Mouse (Mus musculus) left cerebral cortex, adult 2 months (tissue): ENCODE data around the gene Psmb7. TPM values are rescaled to one million over a fixed set of nuclear protein-coding genes. Genes with fewer than 3 reads are reported as not detected.

ENCODE experiments used
- DNase-seq, 2 experiments: peaks; one replicate each; pipeline ENCODE4 v3.0.0; 2021 to 2022; ENCODE audit warnings: low spot score in 2 of 2, mixed read lengths in 1 of 2; ENCODE audit errors: extremely low spot score in 1 of 2
- H3K27ac ChIP-seq: fragments of 200-600 bp; 2 replicates; pipeline ENCODE4 v1.8.1; 2022
- H3K4me3 ChIP-seq: fragments of 200-600 bp; 2 replicates; pipeline ENCODE4 v1.8.1; 2022
- CTCF ChIP-seq: fragments of 200-600 bp; IDR thresholded peaks from 2 replicates; pipeline ENCODE4 v1.8.1; 2022; ENCODE audit warnings: antibody characterized with exemption, mild to moderate bottlenecking, moderate library complexity
- intact Hi-C: fragments of 180-260 bp; cut with DNase I; formaldehyde crosslinking; loops from one replicate; pipeline ENCODE4 v1.15.1; 2025
- total RNA-seq, 2 experiments: library from RNA; stranded (reverse); gene quantifications; 2 replicates each; pipeline ENCODE4 v1.2.3; 2021

The Psmb7 gene
- total RNA-seq, 2 experiments from 2014 or later, result 168 to 203 TPM

DNA sequence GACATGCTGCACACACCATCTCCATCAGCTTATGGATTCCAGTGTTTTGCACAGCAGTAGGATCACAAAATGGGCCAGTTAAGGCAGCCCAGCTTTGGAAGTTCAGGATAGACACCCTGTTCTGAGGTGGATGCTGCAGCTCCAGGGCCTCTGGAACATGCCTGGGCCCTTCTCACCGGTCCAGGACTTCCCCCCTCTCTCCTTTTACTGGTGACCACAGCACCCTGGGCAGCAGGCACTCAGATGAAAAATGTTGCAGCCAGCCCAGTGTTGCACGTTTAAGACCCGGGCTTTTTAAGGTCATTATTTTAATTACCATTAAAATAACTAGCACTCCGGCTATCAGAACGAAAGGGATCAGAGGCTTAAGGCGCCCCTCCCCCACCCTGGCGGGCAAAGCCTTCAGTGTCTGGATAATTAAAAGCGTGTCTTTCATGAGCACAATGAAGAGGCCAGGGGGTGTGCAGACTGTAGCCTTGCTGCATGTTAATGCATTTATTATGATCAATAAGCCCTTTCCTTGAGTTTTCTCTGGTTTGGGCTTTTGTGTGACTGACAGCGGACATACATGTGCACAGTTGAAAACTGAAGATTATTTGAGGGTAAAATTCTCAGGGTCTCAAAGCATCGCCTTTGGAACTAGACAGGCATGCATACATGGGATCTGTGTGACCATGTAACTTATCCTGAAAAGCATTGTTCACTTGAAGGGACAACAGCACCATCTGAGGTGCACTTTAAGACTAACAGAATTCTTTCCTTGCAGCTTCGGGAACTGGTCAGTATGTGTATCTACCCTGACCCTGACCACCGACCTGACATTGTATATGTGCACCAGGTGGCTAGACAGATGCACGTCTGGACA, 59.1 kb downstream of the Psmb7 start:
- Histone ChIP-seq H3K4me3 (no peak overlapping the region), H3K27ac (no peak overlapping the region)
- DNase-seq, result no peak
- TF ChIP-seq CTCF, result no peak
- intact Hi-C loops, result loop anchor here (10.0 kb wide), 1 partner anchor 770 kb away; no protein-coding TSS in a partner anchor

DNA sequence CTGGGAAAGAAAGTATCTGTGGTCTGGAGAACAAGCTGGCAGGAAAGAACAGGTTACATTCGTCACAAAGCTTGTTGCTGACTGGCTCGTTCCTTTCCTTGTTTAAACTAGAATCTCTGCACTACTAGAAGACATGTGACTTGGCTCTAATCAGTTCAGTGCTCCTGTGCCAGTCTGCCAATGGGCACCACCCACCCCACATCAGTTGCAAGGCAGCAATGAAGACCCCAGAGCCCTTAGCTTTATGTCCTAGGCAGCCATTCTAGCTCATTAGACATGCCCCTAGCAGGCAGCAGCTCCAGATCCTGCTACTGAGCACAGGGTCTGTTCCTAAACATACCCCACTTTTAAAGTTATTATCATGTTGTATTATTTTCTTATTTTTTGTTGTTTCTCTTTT, 59.9 kb downstream of the Psmb7 start:
- Histone ChIP-seq H3K27ac (no peak overlapping the region), H3K4me3 (no peak overlapping the region)
- no peak for DNase-seq
- intact Hi-C loops, result loop anchor here (10.0 kb wide), 1 partner anchor 769 kb away; no protein-coding TSS in a partner anchor
- no peak for TF ChIP-seq CTCF

DNA sequence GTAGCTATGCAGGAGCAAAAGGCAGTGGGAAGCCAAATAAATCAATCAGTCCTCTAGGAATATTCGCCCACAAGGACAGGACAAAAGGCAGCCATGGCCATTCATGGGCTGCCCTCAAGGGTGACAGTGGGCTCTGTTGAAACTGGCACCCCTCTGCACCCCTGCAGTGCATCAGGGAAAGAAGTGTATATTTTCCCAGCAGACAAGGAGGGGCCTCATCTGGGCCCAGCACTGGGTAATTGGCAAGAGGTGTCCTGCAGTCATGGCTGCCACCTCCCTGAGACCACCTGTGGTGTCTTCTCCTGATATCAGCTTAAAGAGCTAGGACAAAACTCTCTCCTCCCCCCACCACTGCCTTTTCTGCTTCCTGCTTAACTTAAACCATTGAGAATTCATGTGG, 64.4 kb downstream of the Psmb7 start:
- no peak overlapping the region for H3K27ac ChIP-seq
- H3K4me3 ChIP-seq, result no peak overlapping the region
- TF ChIP-seq CTCF, result no peak
- no peak for DNase-seq
- intact Hi-C loops, result loop anchor here (5.0 kb wide), 1 partner anchor 67 kb away; the partner anchor contains the start of gene Nek6

DNA sequence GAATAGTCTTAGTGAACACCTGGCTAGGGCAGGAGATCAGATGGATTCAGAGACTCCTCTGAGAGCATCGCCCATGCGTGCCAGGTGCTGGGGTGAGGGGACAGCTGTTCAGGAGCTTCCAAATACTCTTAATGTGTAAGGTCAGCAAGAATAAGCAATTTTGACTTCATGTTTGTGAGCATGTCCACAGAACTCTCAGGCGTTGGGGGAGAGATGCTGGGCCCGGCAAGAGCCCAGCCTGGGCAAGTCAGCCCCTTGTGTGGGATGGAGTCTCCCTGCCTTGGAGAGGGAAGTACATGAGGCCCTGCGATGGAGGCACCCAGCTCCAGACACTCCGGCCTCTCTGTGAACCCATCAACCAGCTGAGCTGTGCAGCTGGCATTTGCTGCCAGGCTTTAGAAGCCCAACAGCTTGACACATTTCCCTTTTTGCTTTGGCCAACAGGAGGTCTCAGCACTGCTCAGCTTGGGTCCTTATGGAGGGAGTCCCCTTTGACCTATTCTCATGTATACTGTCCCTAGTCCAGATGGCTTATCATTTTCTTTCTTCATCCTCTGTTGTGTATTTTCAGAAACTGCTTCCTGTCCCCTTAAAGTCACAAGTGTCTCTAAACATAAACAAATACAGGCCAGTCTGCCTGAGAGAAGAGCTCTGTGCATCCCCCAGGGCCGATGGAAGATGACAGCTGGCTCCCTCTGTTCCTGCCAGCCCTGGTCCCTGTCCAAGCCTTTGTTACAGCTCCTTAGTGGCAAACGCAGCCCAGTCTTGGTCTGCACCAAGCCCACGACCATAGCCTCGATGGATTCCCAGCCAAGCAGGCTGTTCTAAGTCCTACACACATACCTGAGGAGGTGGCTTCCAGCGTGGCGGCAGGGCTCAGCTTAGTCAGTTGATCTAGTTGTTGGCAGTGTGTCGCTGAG, 65.0 kb downstream of the Psmb7 start:
- no peak for TF ChIP-seq CTCF
- DNase-seq, result peak; percentile 29 to 59

DNA sequence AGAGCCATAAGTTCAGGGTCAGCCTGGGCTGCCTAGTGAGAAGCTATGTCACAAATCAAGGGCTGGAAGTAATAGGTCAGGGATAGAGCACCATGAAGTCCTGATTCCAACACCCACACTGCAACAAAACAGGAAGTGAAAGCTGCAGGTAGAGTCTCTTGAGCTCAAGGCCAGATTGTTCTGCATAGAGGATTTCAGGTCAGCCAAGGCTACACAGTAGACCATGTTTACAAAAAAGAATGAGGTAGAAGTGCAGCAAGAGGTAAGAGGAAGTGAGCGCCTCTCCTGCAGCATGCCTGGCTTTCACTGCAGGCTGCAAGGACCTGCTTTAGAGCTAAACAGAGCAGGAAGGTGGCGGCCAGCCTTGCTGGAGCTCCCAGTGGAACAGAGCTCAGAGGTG, 69.2 kb downstream of the Psmb7 start:
- TF ChIP-seq CTCF, result no peak
- no peak overlapping the region for H3K4me3 ChIP-seq

More for the DNA sequence above, 65.0 kb downstream of the Psmb7 start:
- Histone ChIP-seq H3K4me3 (no peak overlapping the region), H3K27ac (no peak overlapping the region)
- intact Hi-C loops, result loop anchor here (5.0 kb wide), 1 partner anchor 67 kb away; the partner anchor contains the start of gene Nek6

DNA sequence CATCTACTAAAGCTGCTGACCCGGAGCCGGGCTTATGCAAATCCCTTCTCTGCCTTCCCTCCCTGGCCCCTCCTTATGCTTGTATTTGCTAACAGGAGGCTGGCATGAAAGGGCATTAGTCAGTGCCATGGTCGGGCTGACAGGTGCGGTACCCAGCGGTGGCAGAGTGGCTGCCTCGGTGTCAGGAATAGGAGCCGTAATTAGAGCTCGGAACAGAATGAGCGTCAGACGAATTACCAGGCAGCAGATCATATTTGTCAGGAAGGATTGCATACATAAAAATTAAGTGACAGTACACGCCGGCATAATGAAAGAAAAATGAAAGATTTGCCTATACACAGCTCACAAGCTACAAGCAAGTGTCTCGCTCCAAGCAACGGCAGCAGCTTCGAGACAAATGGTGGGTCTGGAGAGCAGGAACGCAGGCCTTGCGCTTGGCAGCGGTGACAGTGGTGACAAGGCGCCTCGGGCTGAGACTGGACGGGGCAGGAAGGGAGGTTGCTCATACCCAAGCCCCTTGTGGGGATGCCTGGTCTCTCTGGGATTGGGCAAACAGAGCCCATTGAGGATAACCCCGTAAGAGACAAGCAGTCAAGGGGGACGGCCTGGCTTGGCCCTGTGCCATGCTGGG, 71.8 kb downstream of the Psmb7 start:
- intact Hi-C loops, result no loop called here
- no peak for DNase-seq
- no peak overlapping the region for H3K27ac ChIP-seq
- TF ChIP-seq CTCF, result no peak
- H3K4me3 ChIP-seq, result no peak overlapping the region

More for the DNA sequence above, 69.2 kb downstream of the Psmb7 start:
- intact Hi-C loops, result loop anchor here (5.0 kb wide), 1 partner anchor 62 kb away; the partner anchor contains the start of gene Nek6
- DNase-seq, result no peak
- no peak overlapping the region for H3K27ac ChIP-seq

DNA sequence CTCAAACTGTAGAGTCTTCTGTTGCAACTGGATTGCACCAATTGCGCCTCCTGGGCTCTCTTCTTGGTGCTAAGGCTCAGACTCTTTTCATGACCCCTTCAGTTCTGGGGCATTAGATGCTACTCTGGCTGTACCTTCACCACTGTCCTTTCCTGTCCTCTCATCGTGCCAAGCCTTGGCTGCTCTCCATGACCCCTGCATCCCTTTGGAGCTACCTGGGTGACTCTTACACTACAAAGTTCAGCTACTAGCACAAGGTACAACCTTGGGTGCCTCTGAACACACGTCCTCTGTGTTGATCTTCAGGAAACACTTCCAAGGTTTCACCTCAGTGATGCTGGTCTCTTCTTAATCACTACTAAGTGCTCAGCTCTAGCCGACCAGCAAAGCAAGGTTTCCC, 81.3 kb downstream of the Psmb7 start:
- no peak for DNase-seq
- H3K27ac ChIP-seq, result no peak overlapping the region
- intact Hi-C loops, result no loop called here
- no peak overlapping the region for H3K4me3 ChIP-seq
- TF ChIP-seq CTCF, result no peak

DNA sequence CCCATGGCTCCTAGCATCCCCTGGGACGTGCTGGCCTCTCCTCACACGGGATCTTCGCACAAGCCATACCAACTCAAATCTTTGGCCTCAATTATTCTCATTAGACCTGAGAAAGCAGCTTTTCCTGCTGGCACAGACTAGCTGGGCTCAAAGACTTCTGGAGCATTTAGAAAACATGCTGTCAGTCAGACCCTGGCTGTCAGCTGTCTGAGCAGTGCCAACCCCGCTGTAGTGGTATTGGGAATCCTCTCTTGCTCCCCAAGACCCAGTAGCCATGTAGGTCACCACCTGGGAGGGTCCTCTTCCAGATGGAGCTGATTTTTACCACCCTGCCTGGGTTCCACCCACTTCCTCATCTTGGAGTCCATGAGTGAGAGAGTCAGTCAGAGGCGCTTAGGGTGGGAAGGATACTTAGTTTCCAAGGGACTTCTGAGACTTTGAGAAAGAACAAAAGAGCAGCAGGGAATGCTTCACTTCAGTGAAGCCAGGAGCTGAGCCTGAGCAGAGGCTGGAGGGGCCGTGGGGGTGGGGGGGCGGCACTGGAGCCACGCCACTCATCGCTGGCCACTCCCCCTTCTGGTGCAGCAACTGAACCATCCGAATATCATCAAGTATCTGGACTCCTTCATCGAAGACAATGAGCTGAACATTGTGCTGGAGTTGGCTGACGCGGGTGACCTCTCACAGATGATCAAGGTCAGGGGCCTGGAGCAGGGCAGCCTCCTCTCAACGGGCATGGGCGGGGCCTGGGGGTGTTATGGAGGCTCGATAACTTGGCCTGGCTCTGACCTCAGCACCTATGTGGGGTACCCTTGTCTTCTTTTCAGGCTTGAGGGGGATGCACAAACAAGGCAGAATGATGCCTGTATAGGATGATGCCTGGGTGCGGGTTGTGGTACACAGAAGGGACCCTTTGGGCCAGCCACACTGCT, 83.3 kb downstream of the Psmb7 start:
- DNase-seq, result no peak
- Histone ChIP-seq H3K4me3 (no peak overlapping the region), H3K27ac (no peak overlapping the region)
- TF ChIP-seq CTCF, result no peak
- intact Hi-C loops, result no loop called here

DNA sequence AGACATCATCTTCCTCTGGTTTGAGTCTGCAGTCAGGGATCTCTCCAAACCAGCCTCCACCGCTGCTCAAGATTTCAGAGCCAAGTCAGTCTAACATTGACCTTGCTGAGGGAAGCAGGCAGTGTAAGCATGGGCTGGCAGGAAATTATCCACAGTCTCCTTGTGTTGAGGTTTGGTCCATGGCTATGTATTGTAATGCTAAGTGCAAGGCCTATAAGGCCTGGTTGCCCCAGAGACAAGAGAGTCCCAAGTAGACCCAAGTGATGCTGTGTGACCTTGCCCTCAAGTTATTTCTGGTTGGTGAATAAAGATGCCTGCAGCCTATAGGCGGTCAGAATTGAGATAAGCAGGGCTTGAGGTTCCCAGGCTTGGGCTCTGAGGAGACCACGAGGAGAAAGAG, 87.2 kb downstream of the Psmb7 start:
- no peak for TF ChIP-seq CTCF
- no peak overlapping the region for H3K27ac ChIP-seq
- DNase-seq, result no peak
- intact Hi-C loops, result no loop called here
- H3K4me3 ChIP-seq, result no peak overlapping the region

DNA sequence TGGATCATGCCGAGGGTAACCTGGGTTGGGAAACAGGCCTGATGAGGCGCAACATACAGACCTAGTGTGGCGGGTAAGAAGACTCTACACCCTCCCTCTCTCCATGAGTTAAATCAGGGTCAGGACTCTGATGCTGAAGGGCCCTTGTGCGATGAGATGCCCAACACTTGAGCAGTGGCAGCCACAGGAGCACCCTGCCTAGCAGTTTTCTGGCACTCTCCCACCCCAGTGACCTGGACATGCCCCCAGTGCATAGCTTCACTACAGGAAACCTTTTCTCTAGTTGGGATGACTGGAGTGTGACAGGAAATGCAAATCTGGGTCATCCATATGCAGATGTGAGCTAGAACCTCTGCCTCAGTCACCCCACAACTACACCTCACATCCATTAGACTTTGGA, 88.2 kb downstream of the Psmb7 start:
- intact Hi-C loops, result no loop called here
- H3K27ac ChIP-seq, result no peak overlapping the region
- no peak for TF ChIP-seq CTCF
- no peak for DNase-seq
- H3K4me3 ChIP-seq, result no peak overlapping the region
